Mouse (Mus musculus) stomach, embryonic 14.5 days (tissue): ENCODE results near the gene Gatad1. TPM values are rescaled to one million over a fixed set of nuclear protein-coding genes. Genes with fewer than 3 reads are reported as not detected.
"Not testable (repeated sequence)": the region's sequence is repeated elsewhere in the genome, so short reads cannot be mapped to it uniquely, and the experiment has no call there.

Experiments used
- ATAC-seq: fragments of 200-750 bp; cut with Nextera tagmentation; 2 replicates; pipeline ENCODE4 v1.8.0; 2017; ENCODE audit warnings: low read depth, moderate TSS enrichment; ENCODE audit not compliant: insufficient number of reproducible peaks, insufficient read depth, low FRiP score
- H3K27ac ChIP-seq: fragments of 300-500 bp; sonication (generic); 2 replicates; pipeline ENCODE4 v1.5.1; 2014; ENCODE audit warnings: mild to moderate bottlenecking, low read length, moderate library complexity, mixed read lengths
- H3K27me3 ChIP-seq: fragments of 300-500 bp; sonication (generic); 2 replicates; pipeline ENCODE4 v1.6.1; 2014; ENCODE audit warnings: low read length, control low read depth, mixed read lengths; ENCODE audit not compliant: control insufficient read depth, insufficient read depth
- H3K36me3 ChIP-seq: fragments of 300-500 bp; sonication (generic); 2 replicates; pipeline ENCODE4 v1.6.1; 2014; ENCODE audit warnings: mild to moderate bottlenecking, control low read depth, low read length, moderate library complexity, mixed read lengths; ENCODE audit not compliant: control insufficient read depth, insufficient read depth
- H3K4me1 ChIP-seq: fragments of 300-500 bp; sonication (generic); 2 replicates; pipeline ENCODE4 v1.6.1; 2014; ENCODE audit warnings: low read length, control low read depth, mixed read lengths; ENCODE audit not compliant: control insufficient read depth, insufficient read depth
- H3K4me2 ChIP-seq: fragments of 300-500 bp; sonication (generic); replicated peaks from 2 replicates; pipeline ENCODE4 v1.6.1; 2014; ENCODE audit warnings: low read depth, low read length, control low read depth
- H3K4me3 ChIP-seq: fragments of 300-500 bp; sonication (generic); 2 replicates; pipeline ENCODE4 v1.5.1; 2014; ENCODE audit warnings: low read depth, low read length, control low read depth
- H3K9ac ChIP-seq: fragments of 300-500 bp; sonication (generic); replicated peaks from 2 replicates; pipeline ENCODE4 v1.6.1; 2014; ENCODE audit warnings: low read depth, mild to moderate bottlenecking, control low read depth, low read length, moderate library complexity, mixed read lengths
- H3K9me3 ChIP-seq: fragments of 300-500 bp; sonication (generic); 2 replicates; pipeline ENCODE4 v1.6.1; 2016; ENCODE audit warnings: low read depth, low read length, control low read depth; ENCODE audit not compliant: control insufficient read depth
- WGBS: fragments of 180-500 bp; shearing (Covaris S2); extraction: QIAGEN DNeasy Blood & Tissue Kit; methylation state at CpG from one replicate; pipeline ENCODE4 v1.1.7; 2014; 5-methylcytosine and 5-hydroxymethylcytosine counted together
- polyA plus RNA-seq: library from polyadenylated mRNA; unstranded; fragments of >200 nt; fragmentation: Nextera tagmentation; extraction: Ambion mirVana; gene quantifications from 2 replicates; pipeline ENCODE4 v1.2.1, GENCODE M21; 2014

The Gatad1 gene
- polyA plus RNA-seq, 1 experiment from 2014 or later = 73.9 TPM

DNA sequence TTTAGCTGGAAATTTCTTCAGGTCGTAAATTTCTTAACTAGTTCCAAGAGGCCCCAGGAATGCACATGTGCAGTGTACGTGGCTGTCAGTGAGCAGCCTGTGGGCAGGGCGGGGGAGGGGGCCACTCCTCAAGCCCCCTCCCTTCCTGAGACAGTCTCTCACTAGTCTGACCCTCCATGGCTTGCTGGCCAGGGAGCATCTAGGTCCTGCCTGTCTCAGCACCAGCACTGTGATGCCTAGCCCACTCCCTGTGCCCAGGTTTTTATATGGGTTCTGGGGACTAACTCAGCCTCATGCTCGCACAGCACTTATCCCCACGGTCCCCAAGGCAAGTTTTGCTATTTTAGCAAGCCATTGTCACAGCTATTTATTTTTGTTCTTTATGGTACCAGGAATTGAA is 24.7 kb downstream of the Gatad1 start:
- no peak overlapping the region for H3K9ac ChIP-seq
- 79% methylated on average over 5 of the region's 5 CpGs for WGBS
- H3K27ac ChIP-seq = no peak overlapping the region

GRCm38 (mm10) chr5:3631512-3632271 is 25.3 kb downstream of the Gatad1 start:
- no peak overlapping the region for H3K27ac ChIP-seq
- H3K36me3 ChIP-seq = peaks cover 4% of the 10 kb centered on the region
- no peaks in the 10 kb centered on the region for H3K4me1 ChIP-seq
- no peaks in the 10 kb centered on the region for H3K27me3 ChIP-seq
- 83% methylated on average over 16 of the region's 16 CpGs for WGBS
- ATAC-seq = no peak
- H3K9me3 ChIP-seq = no peaks in the 10 kb centered on the region
- H3K9ac ChIP-seq = no peak overlapping the region
- no peak overlapping the region for H3K4me2 ChIP-seq
- no peak overlapping the region for H3K4me3 ChIP-seq

More for the DNA sequence above, 24.7 kb downstream of the Gatad1 start:
- no peaks in the 10 kb centered on the region for H3K27me3 ChIP-seq
- H3K4me1 ChIP-seq = no peaks in the 10 kb centered on the region
- H3K9me3 ChIP-seq = no peaks in the 10 kb centered on the region
- H3K36me3 ChIP-seq = peaks cover 4% of the 10 kb centered on the region
- no peak for ATAC-seq
- H3K4me3 ChIP-seq = no peak overlapping the region
- no peak overlapping the region for H3K4me2 ChIP-seq

GRCm38 (mm10) chr5:3630055-3630454 is 26.9 kb downstream of the Gatad1 start:
- H3K27me3 ChIP-seq = no peaks in the 10 kb centered on the region
- no peak overlapping the region for H3K9ac ChIP-seq
- H3K9me3 ChIP-seq = no peaks in the 10 kb centered on the region
- H3K36me3 ChIP-seq = peaks cover 8% of the 10 kb centered on the region
- H3K4me3 ChIP-seq = no peak overlapping the region
- WGBS = 90% methylated on average over 5 of the region's 5 CpGs
- H3K4me1 ChIP-seq = no peaks in the 10 kb centered on the region
- no peak for ATAC-seq
- no peak overlapping the region for H3K27ac ChIP-seq
- H3K4me2 ChIP-seq = no peak overlapping the region

- no peak for ATAC-seq
- 83% methylated on average over 7 of the region's 7 CpGs for WGBS
Measured at GRCm38 (mm10) chr5:3620486-3620885, 36.5 kb downstream of the Gatad1 start.

DNA sequence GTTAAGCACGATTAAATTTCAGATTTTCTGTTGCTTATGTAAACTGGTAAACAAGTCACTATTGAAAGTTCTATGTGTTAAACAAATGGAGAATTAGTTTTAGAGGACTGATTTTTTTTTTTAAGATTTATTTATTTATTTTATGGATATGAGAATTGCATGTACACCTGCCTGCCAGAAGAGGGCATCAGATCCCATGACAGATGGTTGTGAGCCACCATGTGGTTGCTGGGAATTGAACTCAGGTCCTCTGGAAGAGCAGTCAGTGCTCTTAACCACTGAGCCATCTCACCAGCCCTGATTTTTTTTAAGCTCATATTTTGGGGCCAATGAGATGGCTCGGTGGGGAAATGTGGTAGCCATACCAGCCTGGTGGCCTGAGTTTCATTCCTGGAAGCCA is 45.1 kb downstream of the Gatad1 start:
- not testable (repeated sequence) for H3K9ac ChIP-seq, ATAC-seq, H3K27me3 ChIP-seq, H3K9me3 ChIP-seq, H3K27ac ChIP-seq, H3K4me2 ChIP-seq, H3K4me3 ChIP-seq, H3K36me3 ChIP-seq, H3K4me1 ChIP-seq
- WGBS = 92% methylated on average over 2 of the region's 2 CpGs

More at GRCm38 (mm10) chr5:3620486-3620885, 36.5 kb downstream of the Gatad1 start:
- Histone ChIP-seq H3K27ac (no peak overlapping the region), H3K4me2 (no peak overlapping the region), H3K27me3 (no peaks in the 10 kb centered on the region), H3K4me1 (no peaks in the 10 kb centered on the region), H3K9ac (no peak overlapping the region), H3K9me3 (no peaks in the 10 kb centered on the region), H3K36me3 (peaks cover 24% of the 10 kb centered on the region), H3K4me3 (no peak overlapping the region)

DNA sequence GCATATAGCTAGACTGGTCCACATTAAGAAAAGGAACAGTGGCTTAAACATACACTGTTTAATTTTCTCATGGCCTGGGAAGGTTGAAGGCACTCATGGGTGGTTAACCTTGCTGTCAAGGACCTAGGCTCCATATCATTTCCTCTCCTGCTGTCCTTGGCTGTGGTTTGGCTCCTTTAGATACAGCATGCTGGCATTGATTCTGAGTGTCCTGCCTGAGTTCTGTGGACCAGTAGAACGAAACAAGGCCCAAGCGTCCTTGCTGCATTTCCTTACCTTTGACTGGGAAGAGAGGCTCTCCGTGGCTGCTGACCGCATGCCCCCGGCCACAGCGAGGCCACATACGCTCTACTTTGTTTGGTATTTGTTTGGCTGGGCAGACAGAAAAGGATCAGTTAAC is 47.7 kb downstream of the Gatad1 start:
- Histone ChIP-seq H3K9me3 (no peaks in the 10 kb centered on the region), H3K27ac (no peak overlapping the region), H3K9ac (no peak overlapping the region), H3K27me3 (no peaks in the 10 kb centered on the region), H3K4me2 (no peak overlapping the region), H3K4me3 (no peak overlapping the region), H3K4me1 (no peaks in the 10 kb centered on the region), H3K36me3 (peaks cover 14% of the 10 kb centered on the region)
- no peak for ATAC-seq
- WGBS = 92% methylated on average over 7 of the region's 7 CpGs

DNA sequence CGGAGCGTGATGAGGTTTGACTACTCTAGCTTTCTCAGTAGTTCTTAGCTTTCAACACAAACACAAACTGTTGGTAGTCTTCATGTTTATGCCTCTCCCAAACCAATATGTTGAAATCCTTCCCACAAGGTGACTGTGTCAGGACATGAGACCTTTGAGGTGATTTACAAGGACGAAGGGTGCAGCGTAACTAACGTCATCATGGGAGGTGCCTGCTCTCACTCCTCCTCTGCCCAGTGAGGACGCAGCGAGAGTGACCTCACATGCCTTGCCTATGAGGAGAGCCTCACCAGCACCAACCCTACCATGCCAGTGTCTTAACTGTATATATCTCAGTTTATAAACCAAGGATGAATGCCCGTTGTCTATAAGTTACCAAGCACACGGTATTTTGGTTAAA is 49.9 kb downstream of the Gatad1 start:
- no peaks in the 10 kb centered on the region for H3K27me3 ChIP-seq
- ATAC-seq = no peak
- no peaks in the 10 kb centered on the region for H3K4me1 ChIP-seq
- H3K9me3 ChIP-seq = no peaks in the 10 kb centered on the region
- no peak overlapping the region for H3K4me3 ChIP-seq
- peaks cover 19% of the 10 kb centered on the region for H3K36me3 ChIP-seq
- H3K27ac ChIP-seq = no peak overlapping the region
- H3K9ac ChIP-seq = no peak overlapping the region
- no peak overlapping the region for H3K4me2 ChIP-seq
- 90% methylated on average over 9 of the region's 9 CpGs for WGBS

DNA sequence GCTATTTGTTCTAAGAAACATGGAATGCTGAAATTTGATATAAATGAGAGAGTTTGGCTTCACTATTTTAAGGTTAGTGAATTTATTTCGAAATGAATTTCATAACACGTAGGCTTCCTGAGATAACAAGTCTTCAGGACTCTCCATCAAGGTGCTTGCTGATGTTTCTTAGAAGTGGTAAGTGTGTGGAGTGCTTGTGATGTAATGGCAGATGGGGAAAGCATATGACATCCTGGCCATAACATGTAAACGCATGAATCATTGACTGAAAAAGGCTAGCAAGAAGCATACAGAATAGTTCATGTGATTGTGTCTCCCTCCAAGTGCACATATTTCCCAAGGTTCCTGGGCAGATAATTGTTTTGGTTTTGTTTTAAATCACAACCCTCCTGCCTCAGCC is 56.2 kb downstream of the Gatad1 start:
- no peak for ATAC-seq

DNA sequence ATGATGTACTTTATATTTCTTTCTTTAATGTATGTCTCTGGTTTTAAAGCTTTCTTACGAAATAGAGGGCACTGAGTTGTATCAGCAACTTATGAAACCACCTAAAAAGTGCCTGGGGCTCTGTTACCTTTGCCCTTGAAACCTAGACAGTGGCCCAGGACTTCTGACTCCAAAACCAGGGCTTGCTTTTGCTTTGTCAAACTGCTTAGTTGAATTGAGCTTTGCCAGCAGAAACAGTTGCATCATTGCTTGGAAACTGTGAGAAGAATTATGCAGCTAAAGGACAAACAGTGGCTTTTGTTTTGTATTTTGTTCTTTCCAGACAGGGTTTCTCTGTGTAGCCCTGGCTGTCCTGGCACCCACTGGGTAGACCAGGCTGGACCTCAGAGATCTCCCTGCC is 56.7 kb downstream of the Gatad1 start:
- Histone ChIP-seq H3K4me1 (peaks cover 1% of the 10 kb centered on the region; the same call in 1 of the 2 replicates), H3K9ac (no peak overlapping the region), H3K36me3 (peaks cover 8% of the 10 kb centered on the region), H3K4me2 (no peak overlapping the region), H3K27ac (no peak overlapping the region), H3K4me3 (no peak overlapping the region), H3K9me3 (no peaks in the 10 kb centered on the region), H3K27me3 (no peaks in the 10 kb centered on the region)
- no peak for ATAC-seq
- WGBS = 87% methylated on average over 1 of the region's 1 CpGs

More for the DNA sequence above, 56.2 kb downstream of the Gatad1 start:
- Histone ChIP-seq H3K9ac (no peak overlapping the region), H3K27ac (no peak overlapping the region), H3K4me2 (no peak overlapping the region), H3K4me1 (no peaks in the 10 kb centered on the region), H3K27me3 (no peaks in the 10 kb centered on the region), H3K4me3 (no peak overlapping the region), H3K36me3 (peaks cover 11% of the 10 kb centered on the region), H3K9me3 (no peaks in the 10 kb centered on the region)
- 89% methylated on average over 3 of the region's 3 CpGs for WGBS
